9 mouse cellular contexts compared by ENCODE assay signal in the genomic region with DNA sequence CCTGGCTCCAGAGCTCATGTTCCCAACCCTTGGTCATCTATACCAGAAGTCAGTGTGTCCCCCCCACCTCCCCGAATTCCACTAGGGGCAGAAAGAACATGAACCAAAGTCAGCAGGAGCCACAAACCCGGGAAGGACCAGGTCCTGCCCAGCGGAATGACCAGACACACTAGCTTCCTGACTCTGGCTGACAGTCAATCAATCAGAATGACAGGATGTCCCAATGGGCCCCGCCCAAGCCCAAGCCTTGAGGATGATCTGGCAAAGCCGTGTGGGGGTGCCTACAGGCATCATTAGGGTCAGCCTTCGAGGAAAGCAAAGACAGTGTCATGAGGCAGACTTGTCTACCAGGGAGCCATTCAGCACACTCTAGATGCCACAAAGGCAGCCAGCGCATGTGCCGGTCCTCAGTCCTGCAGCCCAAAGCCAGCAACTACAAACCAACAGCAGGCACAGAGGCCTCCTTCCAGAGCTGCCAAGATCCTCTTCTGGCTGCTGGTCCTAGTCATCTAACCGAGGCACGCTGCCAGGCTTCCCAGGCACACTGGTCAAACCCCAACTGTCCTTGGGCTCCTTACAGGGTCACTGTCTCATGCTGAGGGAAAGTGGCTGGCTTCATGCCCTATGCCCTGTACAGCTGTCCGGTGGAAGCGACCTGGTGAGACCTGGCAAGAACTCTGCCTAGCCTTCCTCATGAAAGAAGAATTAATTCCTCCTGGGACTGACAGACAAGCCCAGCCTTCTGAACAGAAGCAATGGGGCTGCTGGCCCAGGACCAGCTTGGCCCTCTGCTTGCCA. TPM values are rescaled to one million over a fixed set of nuclear protein-coding genes. Genes with fewer than 3 reads are reported as not detected.
A peak's percentile ranks its signal among the peaks of the same experiment; 100 is the strongest.
DNase-seq lines count a peak whose midpoint lies in the region; ATAC-seq and TF ChIP-seq lines count a peak whose summit lies in the region.
"Had no signal": no experiment of that assay in that cellular context is flagged by ENCODE, and none has a peak within 500 bp of the region (broad histone marks: within the 10 kb centered on the region; RNA-seq: fewer than 3 reads in every experiment).

No protein-coding gene starts in this region.

- H3K27me3 ChIP-seq in forebrain, postnatal 0 days (ENCODE audit: insufficient read depth, low read length): no peaks in the 10 kb centered on the region
- H3K27me3 ChIP-seq in small intestine, adult 2 months (ENCODE audit: control insufficient read depth, insufficient read depth, low read length): no peaks in the 10 kb centered on the region
- H3K27me3 ChIP-seq: embryonic facial prominence, embryonic 15.5 days had no signal

- no peak for TF ChIP-seq POLR2A in small intestine, adult 2 months (IDR thresholded peaks at IDR 0.05; ENCODE audit: low read depth, low read length)

- H3K9ac ChIP-seq in forebrain, postnatal 0 days: no peak overlapping the region
- H3K9ac ChIP-seq: embryonic facial prominence, embryonic 15.5 days had no signal

- no peaks in the 10 kb centered on the region for H3K36me3 ChIP-seq in forebrain, postnatal 0 days (ENCODE audit: insufficient read depth)
- no peaks in the 10 kb centered on the region for H3K36me3 ChIP-seq in small intestine, adult 2 months (ENCODE audit: control insufficient read depth, insufficient read depth, low read length)
- H3K36me3 ChIP-seq: embryonic facial prominence, embryonic 15.5 days had no signal

- peak; percentile 31 to 63 for DNase-seq in layer of hippocampus, postnatal 10 days (ENCODE audit: low spot score in 2 of 2)
- no peak for DNase-seq in layer of hippocampus, adult 2 months (ENCODE audit: low spot score in 2 of 2)
- peak; percentile 92 for DNase-seq in adrenal gland, postnatal 10 days
- peak; percentile 37 for DNase-seq in forebrain, postnatal 0 days
- peak; percentile 49 for DNase-seq in heart, postnatal 25 days (ENCODE audit: low spot score)
- no peak for DNase-seq in retina, postnatal 1 day
- no peak for DNase-seq in spleen, postnatal 4 days (ENCODE audit: low spot score in 2 of 2)

- no peak overlapping the region for H3K4me2 ChIP-seq in forebrain, postnatal 0 days (ENCODE audit: low read depth)
- H3K4me2 ChIP-seq: embryonic facial prominence, embryonic 15.5 days had no signal

- H3K4me1 ChIP-seq in forebrain, postnatal 0 days (ENCODE audit: insufficient read depth): peaks cover 6% of the 10 kb centered on the region
- H3K4me1 ChIP-seq in small intestine, adult 2 months (ENCODE audit: control insufficient read depth, insufficient read depth, insufficient read length, low read length): peaks cover 30% of the 10 kb centered on the region

- H3K9me3 ChIP-seq in forebrain, postnatal 0 days (ENCODE audit: low read length): no peaks in the 10 kb centered on the region
- H3K9me3 ChIP-seq: embryonic facial prominence, embryonic 15.5 days had no signal

- H3K27ac ChIP-seq in layer of hippocampus, adult 2 months: no peak overlapping the region
- H3K27ac ChIP-seq in forebrain, postnatal 0 days (ENCODE audit: low read depth, low read length): peak overlapping the region; percentile 35; the same call in 1 of the 2 replicates
- peak overlapping the region; percentile 5; the same call in 1 of the 2 replicates for H3K27ac ChIP-seq in small intestine, adult 2 months (ENCODE audit: insufficient read depth, low read depth, low read length)
- H3K27ac ChIP-seq: embryonic facial prominence, embryonic 15.5 days had no signal

- no peak overlapping the region for H3K4me3 ChIP-seq in layer of hippocampus, adult 2 months
- no peak overlapping the region for H3K4me3 ChIP-seq in forebrain, postnatal 0 days (ENCODE audit: low read depth, low read length)
- H3K4me3 ChIP-seq in small intestine, adult 2 months (ENCODE audit: low read depth, low read length): no peak overlapping the region
- H3K4me3 ChIP-seq: embryonic facial prominence, embryonic 15.5 days had no signal

- peak; percentile 44 for ATAC-seq in forebrain, postnatal 0 days

- no peak for TF ChIP-seq CTCF in layer of hippocampus, adult 2 months (conservative IDR thresholded peaks at IDR 0.05)
- no peak for TF ChIP-seq CTCF in forebrain, postnatal 0 days (IDR thresholded peaks at IDR 0.05; ENCODE audit: low read depth)
- no peak for TF ChIP-seq CTCF in small intestine, adult 2 months (IDR thresholded peaks at IDR 0.05; ENCODE audit: extremely low read depth, insufficient read length, insufficient replicate concordance, low read depth, low read length)

- 58% methylated on average over 12 of the region's 12 CpGs for WGBS in forebrain, postnatal 0 days
- WGBS in small intestine, adult 2 months: 59% methylated on average over 12 of the region's 12 CpGs

- intact Hi-C loops in heart, postnatal 25 days (cut with DNase I): no loop called here

RNA-seq across cellular contexts. Expression of a gene that starts 58.7 kb away (rescaled TPM):
- total RNA-seq in layer of hippocampus, postnatal 10 days (2021): 100 to 1,000 TPM; 104 to 118 TPM
- total RNA-seq in layer of hippocampus, adult 2 months (2021): 100 to 1,000 TPM; 141 to 144 TPM
- total RNA-seq in adrenal gland, postnatal 10 days (2021): 100 to 1,000 TPM; 360 to 448 TPM
- total RNA-seq in forebrain, postnatal 0 days (2014; rRNA removed): 94.6 and 128 TPM in 2 replicates
- polyA plus RNA-seq in forebrain, postnatal 0 days (2015; fragmentation: Nextera tagmentation; extraction: Ambion mirVana): 76.8 and 83.9 TPM in 2 replicates
- total RNA-seq in heart, postnatal 25 days (2021): 100 to 1,000 TPM; 105 to 128 TPM
- 66.7 and 67.2 TPM in 2 replicates for polyA plus RNA-seq in small intestine, adult 2 months (2012; rRNA removed)

Comparison
In these comparisons a context has a peak if more than half of its experiments do, and no peak if none do; other contexts are left out.
1. DNase-seq: peak in layer of hippocampus, postnatal 10 days (2 of 2), adrenal gland, postnatal 10 days (single experiment), forebrain, postnatal 0 days (single experiment) and heart, postnatal 25 days (single experiment); none in layer of hippocampus, adult 2 months (0 of 2), retina, postnatal 1 day (single experiment) and spleen, postnatal 4 days (0 of 2).